Mouse (Mus musculus) MEL (cell line): ENCODE results near the gene Ttc41.

ENCODE experiments used
- CTCF ChIP-seq, 3 experiments: IDR thresholded peaks in 2 of 3; conservative IDR thresholded peaks in 1 of 3; 2 replicates each; pipeline ENCODE4 v1.5.1; 2011 to 2012; ENCODE audit warnings: low read length in 3 of 3, low read depth in 2 of 3, mild to moderate bottlenecking in 2 of 3, improper control_type of control experiment in 1 of 3, inconsistent platforms in 1 of 3, mixed read lengths in 1 of 3, moderate library complexity in 1 of 3; ENCODE audit not compliant: control insufficient read depth in 1 of 3, insufficient read depth in 1 of 3, poor library complexity in 1 of 3, severe bottlenecking in 1 of 3
- EP300 ChIP-seq, 2 experiments: IDR thresholded peaks; 2 replicates each; pipeline ENCODE4 v1.6.1; 2011; ENCODE audit warnings: improper control_type of control experiment in 2 of 2, low read length in 2 of 2, low read depth in 1 of 2, mild to moderate bottlenecking in 1 of 2
- ETS1 ChIP-seq: IDR thresholded peaks from 2 replicates; pipeline ENCODE4 v1.6.1; 2012; ENCODE audit warnings: low read depth, mild to moderate bottlenecking, inconsistent platforms, low read length, improper control_type of control experiment, moderate library complexity
- MAFK ChIP-seq: IDR thresholded peaks from 2 replicates; pipeline ENCODE4 v1.6.1; 2011; ENCODE audit warnings: low read depth, mild to moderate bottlenecking, low read length, improper control_type of control experiment, borderline replicate concordance
- NELFE ChIP-seq: IDR thresholded peaks from 2 replicates; pipeline ENCODE4 v1.6.1; 2011; ENCODE audit warnings: low read depth, low read length, improper control_type of control experiment
- POLR2AphosphoS5 ChIP-seq: IDR thresholded peaks from 2 replicates; pipeline ENCODE4 v1.6.1; 2012; ENCODE audit warnings: low read depth, borderline replicate concordance, mild to moderate bottlenecking, inconsistent platforms, low read length, moderate library complexity, mixed read lengths

- TF ChIP-seq MAFK (no peak), EP300 (IDR thresholded peaks at IDR 0.05; ENCODE audit: low read depth in 1 of 2, low read length in 2 of 2) (no peak), CTCF (IDR thresholded peaks at IDR 0.05 in 2 of 3, conservative IDR thresholded peaks at IDR 0.05 in 1 of 3; ENCODE audit: control insufficient read depth in 1 of 3, insufficient read depth in 1 of 3, low read depth in 2 of 3, low read length in 3 of 3, poor library complexity in 1 of 3, severe bottlenecking in 1 of 3) (no peak), POLR2AphosphoS5 (no peak), ETS1 (no peak), NELFE (no peak)
Measured at GRCm38 (mm10) chr10:86824871-86825270, 119.3 kb downstream of the Ttc41 start.
